Mouse (Mus musculus) cerebellum, postnatal 4 days (tissue): Measurements from ENCODE around the gene Grk3.

Experiments
- DNase-seq, 2 experiments: peaks; one replicate each; pipeline ENCODE4 v3.0.0; 2022; ENCODE audit warnings: low spot score in 2 of 2, mixed read lengths in 1 of 2

The Grk3 gene

DNA sequence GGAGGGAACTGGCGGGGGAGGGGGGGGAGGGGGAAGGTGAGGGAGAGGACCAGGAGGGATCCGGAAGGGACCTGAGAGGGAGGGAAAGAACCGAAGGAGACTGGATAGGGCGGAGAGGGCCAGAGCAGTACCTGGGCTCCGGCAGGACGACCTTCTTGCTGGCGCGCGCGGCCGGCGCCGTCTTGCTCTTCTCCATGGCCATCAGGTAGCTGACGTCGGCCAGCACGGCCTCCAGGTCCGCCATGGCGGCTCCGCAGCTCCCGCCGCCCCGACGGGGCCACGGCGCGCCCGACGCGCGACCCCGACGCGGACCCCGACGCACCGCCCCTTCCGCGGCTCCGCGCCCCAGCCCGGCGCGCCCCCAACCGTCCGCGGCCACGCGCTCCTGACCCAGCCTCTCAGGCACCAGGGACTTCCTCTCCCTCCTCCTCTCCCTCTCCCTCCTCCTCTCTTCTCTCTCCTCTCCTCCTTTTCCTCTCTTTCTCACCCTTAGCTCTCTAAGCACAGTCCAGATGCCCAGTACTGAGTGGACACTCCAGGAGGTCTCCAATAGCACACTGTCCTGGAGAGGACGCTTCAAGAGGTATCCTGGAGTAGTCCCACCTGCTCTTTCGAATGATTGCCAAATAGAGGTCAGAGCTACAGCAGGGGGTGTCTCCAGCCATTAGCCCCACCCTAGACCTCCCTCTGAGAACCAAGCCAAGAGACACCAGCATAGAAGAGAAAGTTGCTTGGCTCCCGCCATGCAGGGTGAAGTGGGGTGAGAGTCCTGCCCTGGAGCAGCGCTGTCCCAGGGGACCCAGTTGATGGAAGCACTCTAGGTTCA, at the start of gene Grk3:
Gene Grk3 (minus strand): TSS at position 556 of the 826 bp plus-strand sequence.
- DNase-seq: peak; percentile 38 to 74

DNA sequence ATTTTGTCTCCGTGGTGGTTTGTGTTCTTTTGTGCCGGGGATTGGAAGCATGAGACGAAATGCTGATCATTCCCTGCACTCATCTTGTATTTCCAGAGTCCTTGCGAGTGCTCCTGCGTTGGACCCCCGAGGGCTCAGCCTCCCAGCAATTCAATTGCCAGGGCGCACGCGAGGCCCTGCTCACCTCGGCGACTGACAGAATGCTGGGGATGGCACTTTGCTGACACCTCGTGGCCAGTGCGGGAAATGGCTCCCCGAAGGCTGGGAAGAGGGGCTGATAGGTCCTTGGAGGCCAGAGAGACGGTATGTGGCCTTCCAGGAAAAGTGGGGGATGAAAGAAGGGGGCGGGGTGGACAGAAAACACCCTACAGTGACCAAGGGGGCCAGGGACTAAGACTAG, 38.7 kb upstream of the Grk3 start:
- DNase-seq: peak; percentile 89 to 90

DNA sequence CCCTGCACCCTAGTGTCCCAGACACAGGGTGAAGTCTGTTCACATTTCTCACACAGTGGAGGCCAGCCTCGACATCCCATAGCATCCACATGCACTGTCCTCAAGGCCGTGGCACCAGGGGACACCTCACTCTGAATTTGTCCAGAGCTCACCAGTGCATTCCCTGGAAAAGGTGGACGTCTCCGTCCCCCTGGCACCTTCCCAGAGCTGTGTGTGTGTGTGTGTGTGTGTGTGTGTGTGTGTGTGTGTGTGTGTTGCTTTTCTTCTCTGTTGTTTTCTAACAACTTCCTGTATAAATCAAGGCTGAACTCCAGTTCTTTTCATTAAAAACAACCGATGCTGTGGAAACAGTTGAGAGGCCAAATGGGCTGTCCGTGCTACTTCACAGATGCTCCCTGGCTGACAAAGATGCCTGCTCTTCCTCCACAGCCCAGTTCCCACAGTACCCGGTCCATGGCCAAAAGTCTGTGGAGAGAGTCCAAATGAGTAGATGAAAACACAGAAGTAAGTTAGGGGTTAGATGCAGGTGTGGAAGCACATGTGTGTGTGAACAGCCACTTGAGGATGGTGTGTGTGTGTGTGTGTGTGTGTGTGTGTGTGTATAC, 35.1 kb upstream of the Grk3 start:
- no peak for DNase-seq

DNA sequence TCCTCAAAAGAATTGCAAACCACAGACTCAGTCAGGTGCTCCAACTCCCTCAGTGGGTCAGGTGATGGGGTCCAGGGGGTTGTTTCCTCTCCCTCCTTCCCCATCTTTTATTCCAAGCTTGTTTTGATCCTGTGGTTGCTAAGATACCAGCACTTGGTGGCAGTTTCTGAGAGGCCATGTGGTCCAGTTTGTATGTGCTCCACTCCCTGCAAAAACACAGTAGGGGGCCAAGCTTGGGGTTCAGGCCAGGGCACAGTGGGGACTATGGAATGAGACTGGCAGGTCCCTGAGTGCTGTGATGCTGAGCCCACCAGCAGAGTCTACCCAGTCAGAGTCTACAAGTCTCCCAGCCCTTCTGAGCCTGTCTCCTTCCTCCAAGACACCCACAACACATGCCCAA, 34.3 kb upstream of the Grk3 start:
- DNase-seq: no peak

DNA sequence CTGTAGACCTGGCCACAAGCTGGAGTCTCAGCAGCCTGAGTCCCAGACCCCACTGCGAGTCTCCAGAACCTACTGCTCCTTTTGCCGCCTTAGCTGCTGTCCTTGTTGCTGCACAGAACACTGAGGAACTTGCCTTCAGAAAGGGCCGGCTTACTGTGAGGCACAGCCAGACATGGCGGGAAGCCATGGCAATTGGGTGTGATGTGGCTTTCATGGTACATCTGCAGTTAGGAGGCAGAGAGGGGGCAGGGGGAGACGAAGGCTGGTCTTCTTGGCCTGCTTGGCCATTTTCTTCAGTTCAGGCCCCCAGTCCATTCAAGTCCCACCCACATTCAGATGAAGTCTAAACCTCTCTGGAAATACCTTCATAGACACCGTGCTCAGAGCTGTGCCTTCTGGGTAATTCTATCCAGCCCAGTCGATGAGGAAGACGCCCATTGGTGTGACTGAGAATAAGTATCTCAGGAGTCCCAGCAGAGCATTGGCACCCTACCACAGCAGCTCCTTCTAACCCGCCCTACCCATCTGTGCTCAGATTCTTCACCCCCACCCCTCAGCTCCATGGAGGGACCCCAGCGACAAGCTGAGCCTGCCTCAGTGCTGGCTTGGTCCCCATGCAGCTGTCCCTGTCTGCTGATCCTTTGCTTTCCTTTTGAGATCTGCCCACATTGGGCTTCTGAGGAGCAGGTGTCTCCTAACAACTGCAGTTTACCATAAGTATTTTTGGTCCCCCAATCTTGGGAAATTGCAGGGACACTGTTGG, 30.1 kb upstream of the Grk3 start:
- peak in 1 of 2 experiments; percentile 51 for DNase-seq

DNA sequence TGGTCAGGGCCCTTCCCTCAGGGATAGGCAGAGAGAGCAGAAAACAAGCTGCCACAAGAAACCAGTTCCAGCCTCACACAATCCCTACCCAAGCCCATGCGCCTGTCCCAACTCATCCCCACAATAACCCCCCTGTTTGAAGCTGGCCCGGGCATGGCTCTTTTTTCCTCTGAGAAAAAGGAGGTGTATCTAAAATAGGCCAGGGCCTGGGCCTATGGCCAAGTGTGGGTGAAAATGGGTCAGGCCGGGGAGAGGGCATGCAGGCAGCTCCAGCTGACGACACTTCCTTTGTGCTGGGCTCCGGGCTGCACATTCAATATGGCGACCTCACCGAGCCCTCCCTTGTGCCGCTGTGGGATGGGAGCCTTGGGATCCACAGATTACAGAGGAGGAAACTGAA, 27.9 kb upstream of the Grk3 start:
- no peak for DNase-seq

DNA sequence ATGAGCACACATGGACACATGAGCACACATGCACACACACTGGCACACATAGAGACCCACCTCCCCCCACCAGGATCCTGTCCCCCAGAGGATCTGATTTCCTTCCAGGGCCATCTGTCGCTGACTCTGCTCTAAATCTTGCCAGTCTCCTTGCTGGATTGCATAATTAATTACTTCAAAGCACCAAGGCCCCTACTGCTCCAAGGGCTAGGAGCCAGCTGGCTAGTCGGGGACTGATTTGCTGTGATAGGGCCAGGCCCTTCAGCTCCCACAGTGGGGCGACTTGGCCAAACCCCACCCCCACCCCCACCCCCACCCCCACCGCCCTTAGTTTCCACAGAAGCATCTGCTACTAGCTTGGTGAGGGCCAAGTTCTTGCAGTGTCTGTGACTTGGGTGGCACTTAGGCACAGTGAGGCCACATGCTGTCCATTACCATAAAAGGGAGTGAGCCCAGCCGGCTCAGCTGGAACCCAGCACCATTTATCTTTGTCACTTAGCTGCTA, 26.0 kb upstream of the Grk3 start:
- peak; percentile 56 to 88 for DNase-seq

DNA sequence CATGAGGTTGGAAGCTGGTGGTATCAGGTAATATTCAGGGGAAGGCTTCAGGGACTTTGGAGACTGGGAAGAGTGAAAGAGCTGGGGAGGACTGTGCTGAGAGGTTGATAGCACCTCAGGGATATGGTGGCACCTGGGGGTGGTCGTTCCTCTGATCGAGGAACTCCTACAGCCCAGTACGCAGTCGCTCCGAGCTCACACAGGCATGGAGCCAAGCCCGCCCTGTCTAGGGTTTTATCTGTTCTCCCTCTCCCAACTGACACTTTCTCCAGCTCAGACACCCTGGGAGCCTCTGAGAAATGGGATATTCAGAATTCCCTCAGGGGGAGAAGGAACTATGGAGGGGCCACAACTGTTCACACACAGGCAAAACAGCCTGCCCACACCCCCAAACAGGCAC, 25.2 kb upstream of the Grk3 start:
- no peak for DNase-seq

DNA sequence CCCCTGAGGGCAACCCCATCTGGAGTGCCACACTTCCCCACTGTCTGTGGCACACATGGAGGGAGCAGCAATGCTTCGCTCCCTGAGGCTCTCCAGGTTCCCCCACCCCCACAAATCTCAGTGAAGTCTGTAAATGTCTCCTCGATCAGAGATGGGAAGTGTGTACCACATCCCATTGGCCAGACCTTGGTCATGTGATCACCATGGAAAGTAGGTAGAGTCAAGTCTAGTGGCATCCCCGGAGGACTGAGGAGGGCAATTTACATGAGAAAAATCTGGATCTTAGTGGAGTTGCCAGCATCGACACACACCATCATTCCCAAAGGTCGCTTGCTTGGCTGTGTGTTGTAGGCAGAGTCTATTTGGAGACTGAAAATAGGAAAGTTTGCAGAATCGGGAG, 23.0 kb upstream of the Grk3 start:
- no peak for DNase-seq

DNA sequence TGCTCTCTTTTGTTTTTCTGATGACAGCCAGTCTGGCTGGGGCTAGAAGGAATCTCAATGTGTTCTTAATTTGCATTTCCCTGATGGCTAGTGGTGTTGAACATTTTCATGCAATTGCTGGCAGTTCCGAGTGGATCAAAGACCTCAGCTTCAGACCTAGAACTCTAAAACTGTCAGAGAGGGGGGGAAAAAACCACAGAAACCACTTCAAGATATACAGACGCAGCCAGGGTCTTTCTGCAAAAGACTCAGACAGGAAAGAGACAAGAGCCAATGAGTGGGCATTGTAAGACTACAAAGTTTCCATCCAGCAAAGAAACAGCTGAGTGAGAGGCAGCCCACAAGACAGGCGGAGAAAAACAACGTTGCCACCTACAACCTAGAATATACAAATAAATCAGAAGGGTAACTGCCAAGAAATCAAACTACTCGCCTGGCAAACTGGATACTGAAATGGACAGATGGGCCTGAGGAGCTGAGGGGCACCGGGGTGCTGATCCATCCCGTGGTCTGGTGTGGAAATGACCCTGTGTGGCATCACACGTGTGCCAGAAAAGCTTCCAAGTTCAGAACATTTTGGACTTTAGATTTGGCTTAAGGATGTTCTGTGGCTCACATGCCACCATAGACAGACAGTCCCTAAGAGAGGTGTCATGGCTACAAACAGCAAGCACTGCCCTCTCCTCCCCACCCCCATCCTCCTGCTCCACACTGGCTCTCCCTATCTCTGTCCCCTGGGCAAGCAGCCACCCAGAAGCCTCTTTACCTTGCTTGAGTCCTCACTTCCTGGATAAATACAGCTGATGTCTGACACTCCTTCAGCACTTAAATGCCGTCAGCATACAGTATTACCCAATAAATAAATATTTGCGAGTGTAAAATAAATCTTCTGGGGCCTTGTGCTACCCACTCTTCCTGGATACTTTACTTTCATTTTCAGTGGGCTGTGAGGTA, 19.8 kb upstream of the Grk3 start:
- DNase-seq: no peak

DNA sequence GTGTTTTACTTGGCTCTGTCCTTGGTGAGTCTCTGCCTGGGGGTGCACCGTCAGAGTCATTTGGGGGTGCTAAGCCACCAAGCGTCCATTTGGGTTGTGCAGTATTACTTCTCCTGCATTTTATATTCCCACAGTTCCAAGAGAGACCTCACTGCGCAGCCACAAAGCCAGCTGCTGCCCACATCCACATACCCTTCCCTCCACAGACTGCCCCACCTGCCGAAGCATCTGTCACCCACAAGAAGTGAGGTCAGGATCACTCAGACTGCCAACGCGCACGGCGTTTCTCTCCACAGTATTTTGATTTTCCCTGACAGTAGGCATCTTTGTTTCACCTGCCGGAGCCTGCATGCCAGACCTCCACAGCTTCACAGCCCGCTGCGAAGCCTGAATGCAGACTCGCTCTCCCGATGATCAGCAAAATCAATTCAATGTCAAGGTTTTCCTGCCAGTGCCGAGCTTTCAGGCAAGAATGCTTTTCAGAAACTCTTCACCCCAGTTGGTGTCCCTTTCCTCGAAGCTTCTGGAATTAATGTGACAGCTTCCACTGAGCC, 15.7 kb upstream of the Grk3 start:
- DNase-seq: peak in 1 of 2 experiments; percentile 38

DNA sequence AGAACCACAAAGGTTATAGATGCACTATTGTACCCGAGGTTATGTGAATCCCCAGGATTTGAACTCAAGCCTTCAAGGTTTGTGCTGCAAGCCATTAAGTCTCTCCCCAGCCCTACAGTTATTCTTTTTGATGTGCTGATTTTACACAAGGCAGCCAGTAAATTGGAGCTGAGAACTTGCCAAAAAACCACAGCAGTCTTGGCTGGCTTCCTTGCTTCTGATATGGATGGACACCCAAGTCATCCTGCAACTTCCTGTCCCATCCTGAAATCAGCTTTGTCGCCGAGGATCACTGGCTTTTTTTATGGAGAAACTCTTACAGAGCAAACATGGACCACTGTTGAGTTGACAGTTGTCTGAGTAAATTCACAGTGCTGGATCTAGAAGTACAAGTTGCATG, 14.5 kb upstream of the Grk3 start:
- peak in 1 of 2 experiments; percentile 54 for DNase-seq

DNA sequence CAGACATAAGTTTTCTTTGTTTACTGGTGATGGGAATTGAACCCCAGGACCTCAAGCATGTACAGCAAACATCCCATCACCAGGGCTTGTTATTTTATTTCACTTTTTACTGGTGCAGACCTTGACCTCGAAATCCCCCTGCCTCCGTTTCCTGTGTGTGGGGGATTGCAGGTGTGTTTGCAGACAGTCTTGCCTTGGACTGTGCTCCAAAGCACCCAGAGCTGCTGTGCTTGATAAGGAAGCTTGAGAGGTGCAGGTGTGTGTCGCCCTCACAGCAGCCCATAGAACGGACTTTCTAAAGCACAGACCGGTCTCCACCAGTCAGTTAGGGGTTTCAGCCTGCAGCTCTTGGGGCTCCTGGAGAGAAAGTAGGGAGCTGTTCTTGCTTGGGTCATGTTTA, 11.1 kb upstream of the Grk3 start:
- DNase-seq: no peak

DNA sequence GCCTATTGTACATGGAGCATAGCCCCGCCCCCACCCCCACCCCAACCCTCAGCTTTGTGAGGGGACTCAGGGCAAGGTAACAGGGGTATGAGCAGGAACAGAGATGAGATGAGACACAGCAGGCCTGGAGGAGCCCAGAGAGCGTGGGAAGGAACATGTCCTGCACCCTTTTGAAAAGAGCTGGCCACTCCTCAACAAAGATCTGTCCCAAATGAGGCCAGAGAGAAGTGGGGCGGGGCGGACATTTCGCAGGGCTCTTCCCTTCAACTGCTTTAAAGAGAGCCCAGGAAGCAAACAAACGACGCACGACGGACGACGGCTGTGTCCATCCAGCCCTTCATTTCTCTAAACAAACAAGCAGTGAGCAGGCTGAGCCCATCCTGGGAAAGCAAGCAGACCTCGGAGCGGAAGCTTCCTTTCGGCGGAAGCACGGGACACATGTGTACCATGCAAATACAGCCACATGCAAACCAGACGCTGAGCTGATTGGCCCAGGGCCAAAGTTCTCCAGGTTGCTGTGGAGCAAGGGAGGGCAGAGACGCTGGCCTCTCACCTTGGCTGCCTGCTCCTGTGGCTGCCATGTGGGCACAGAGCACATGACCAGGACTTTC, 8.7 kb upstream of the Grk3 start:
- DNase-seq: no peak

DNA sequence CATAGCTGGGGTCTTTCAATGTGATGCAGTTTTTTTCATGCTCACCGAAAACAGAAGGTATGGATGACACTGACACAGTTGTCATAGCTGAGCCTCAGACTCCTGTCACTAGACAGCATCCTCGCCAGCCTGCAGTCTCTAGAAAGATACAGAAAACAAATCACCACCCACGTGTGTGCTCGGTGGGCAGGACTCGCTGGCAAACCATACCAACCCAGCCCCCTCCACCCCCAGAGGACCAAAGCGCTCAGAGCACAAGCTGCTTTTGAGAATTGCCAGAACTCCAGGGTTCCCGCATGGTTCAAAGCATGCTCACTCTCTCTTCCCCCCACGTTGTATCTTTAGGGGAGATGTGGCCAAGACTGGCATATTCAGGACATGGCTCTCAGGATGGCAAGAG, 2.6 kb upstream of the Grk3 start:
- no peak for DNase-seq

DNA sequence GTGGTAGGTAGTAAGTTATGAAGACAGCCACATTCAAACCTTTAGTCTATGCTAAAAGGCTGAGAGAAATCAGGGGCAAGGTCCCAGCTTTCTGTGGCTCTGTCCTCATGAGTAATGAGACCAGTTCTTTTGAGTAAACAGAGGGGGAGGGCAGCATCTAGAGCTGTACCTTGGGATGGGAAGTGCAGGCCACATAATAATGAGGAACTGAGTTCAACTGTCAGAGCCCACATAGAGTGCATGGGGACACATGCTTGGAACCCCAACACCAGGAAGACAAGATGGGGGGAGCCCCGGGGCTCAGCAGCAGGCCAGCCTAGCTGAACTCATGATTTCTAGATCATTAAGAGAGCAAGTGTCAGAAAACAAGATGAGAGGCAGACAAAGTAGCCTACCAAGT, 1.4 kb upstream of the Grk3 start:
- no peak for DNase-seq

DNA sequence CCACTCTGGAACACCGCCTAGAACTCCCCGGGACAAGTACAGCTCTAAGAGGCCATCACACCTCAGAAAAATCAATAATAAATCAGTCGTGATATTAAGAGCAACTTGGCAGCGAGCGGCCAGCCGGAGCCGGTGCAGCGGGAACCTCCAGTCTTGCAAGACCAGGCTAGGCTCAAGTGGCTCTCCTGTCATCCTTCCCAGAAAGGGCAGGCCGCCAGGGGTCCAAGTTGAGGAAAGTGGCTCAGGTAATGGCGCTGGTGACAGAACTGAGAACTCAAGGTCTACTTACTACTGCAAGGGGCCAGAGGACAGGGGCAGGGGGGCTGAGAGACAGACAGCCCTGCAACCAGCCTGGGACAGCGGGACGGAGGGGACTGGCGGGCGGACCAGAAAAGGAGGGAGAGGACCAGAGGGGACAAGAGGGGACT, 769 bp downstream of the Grk3 start:
- peak in 1 of 2 experiments; percentile 50 for DNase-seq

DNA sequence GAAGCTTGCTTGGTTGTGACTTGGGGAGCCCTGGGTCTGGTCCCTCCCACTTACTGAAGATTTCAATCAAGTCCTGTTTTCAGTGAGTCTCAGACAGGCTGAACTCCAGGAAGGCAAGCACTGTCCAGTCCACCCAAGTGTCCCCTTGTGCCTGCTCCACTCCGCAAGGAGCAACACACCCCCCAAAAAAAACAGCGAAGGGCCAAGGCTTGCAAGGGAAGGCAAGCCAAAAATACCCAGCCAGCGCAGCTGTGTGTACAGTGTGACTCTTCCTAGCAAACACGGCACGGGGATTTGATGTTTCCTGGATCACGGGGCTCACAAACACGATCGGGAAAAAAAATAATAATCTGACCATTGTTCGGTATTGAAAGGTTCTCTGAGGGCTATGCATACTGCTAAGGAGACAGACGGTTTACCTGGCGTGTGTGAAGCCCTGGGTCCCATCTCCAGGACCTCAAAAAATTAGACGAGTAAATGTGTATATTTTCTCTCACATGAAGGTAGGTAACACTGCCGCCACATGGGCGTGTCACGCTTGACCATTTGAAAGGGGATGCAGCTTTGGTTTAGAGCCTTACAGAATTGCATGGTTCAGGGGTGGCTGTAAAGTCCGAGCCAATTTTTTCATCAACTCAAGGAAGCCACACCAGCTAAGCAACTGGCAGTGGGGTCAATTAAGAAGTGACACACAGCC, 1.3 kb downstream of the Grk3 start:
- no peak for DNase-seq

DNA sequence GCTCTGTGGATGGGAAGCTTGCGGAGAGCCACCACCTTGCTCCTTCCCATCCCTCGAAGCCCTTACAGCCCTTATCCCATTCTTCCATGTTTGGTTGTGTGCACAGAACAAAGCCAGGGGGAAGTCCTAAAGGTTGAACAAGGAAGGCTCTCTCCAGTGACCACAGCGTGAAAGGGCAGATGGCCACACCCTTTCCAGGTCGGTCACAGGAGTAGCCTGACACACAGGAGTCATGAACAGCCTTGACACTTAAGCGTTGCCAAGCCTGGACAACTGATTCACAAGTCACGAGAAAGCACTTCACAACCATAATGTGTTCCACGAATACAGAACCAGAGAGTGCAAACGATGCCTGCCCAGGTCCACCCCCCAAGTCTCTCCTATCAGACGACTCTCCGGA, 3.7 kb downstream of the Grk3 start:
- no peak for DNase-seq
